Mouse (Mus musculus): Measurements from ENCODE around the gene Dtx1. TPM values are rescaled to one million over a fixed set of nuclear protein-coding genes. Genes with fewer than 3 reads are reported as not detected.

Dtx1 gene
- polyA plus RNA-seq, 1 experiment from 2014 or later, result 5.2 TPM

GRCm38 (mm10) chr5:120702969-120703368 lies 8.8 kb downstream of the Dtx1 start:
- H3K27ac ChIP-seq, result no peak overlapping the region
- no peak overlapping the region for H3K9ac ChIP-seq
- no peaks in the 10 kb centered on the region for H3K36me3 ChIP-seq
- H3K4me3 ChIP-seq (replicated peaks), result no peak overlapping the region
- no peak for ATAC-seq (ENCODE audit: insufficient read depth, low FRiP score, low read depth)
- no peak overlapping the region for H3K4me2 ChIP-seq
- WGBS, result 74% methylated on average over 2 of the region's 2 CpGs
- 0 out of 2 replicates have a peak, but pooled peaks cover 1% of the 10 kb centered on the region for H3K27me3 ChIP-seq (replicated peaks)
- H3K4me1 ChIP-seq, result peaks cover 4% of the 10 kb centered on the region; the same call in 1 of the 2 replicates
- no peaks in the 10 kb centered on the region for H3K9me3 ChIP-seq

- no peak overlapping the region for H3K27ac ChIP-seq
- no peak for ATAC-seq (ENCODE audit: insufficient read depth, low FRiP score, low read depth)
- H3K27me3 ChIP-seq (replicated peaks), result 0 out of 2 replicates have a peak, but pooled peaks cover 5% of the 10 kb centered on the region
- peaks cover 4% of the 10 kb centered on the region; the same call in 1 of the 2 replicates for H3K4me1 ChIP-seq
- WGBS, result 81% methylated on average over 4 of the region's 4 CpGs
- H3K9ac ChIP-seq, result no peak overlapping the region
- H3K4me3 ChIP-seq (replicated peaks), result no peak overlapping the region
- no peak overlapping the region for H3K4me2 ChIP-seq
- H3K36me3 ChIP-seq, result no peaks in the 10 kb centered on the region
- H3K9me3 ChIP-seq, result no peaks in the 10 kb centered on the region
These were observed 9.3 kb downstream of the Dtx1 start for GRCm38 (mm10) chr5:120702421-120702820.

GRCm38 (mm10) chr5:120700996-120701790 lies 10.5 kb downstream of the Dtx1 start:
- no peak overlapping the region for H3K4me2 ChIP-seq
- WGBS, result 67% methylated on average over 11 of the region's 11 CpGs
- H3K27me3 ChIP-seq (replicated peaks), result peaks cover 15% of the 10 kb centered on the region
- no peaks in the 10 kb centered on the region for H3K4me1 ChIP-seq
- H3K9ac ChIP-seq, result no peak overlapping the region
- H3K36me3 ChIP-seq, result no peaks in the 10 kb centered on the region
- no peaks in the 10 kb centered on the region for H3K9me3 ChIP-seq
- no peak overlapping the region for H3K27ac ChIP-seq
- no peak for ATAC-seq (ENCODE audit: insufficient read depth, low FRiP score, low read depth)
- no peak overlapping the region for H3K4me3 ChIP-seq (replicated peaks)

GRCm38 (mm10) chr5:120698801-120699391 lies 12.8 kb downstream of the Dtx1 start:
- Histone ChIP-seq H3K9me3 (no peaks in the 10 kb centered on the region), H3K36me3 (no peaks in the 10 kb centered on the region), H3K27me3 (replicated peaks) (peaks cover 38% of the 10 kb centered on the region), H3K27ac (no peak overlapping the region), H3K4me2 (no peak overlapping the region), H3K4me3 (replicated peaks) (no peak overlapping the region), H3K9ac (no peak overlapping the region), H3K4me1 (no peaks in the 10 kb centered on the region)
- WGBS, result 55% methylated on average over 16 of the region's 16 CpGs
- ATAC-seq (ENCODE audit: insufficient read depth, low FRiP score, low read depth), result 0 out of 2 replicates have a peak, but pooled peaks have one; percentile 29

- Histone ChIP-seq H3K4me3 (replicated peaks) (no peak overlapping the region), H3K4me2 (no peak overlapping the region), H3K9ac (no peak overlapping the region), H3K9me3 (no peaks in the 10 kb centered on the region), H3K27ac (no peak overlapping the region), H3K4me1 (no peaks in the 10 kb centered on the region), H3K36me3 (no peaks in the 10 kb centered on the region), H3K27me3 (replicated peaks) (peaks cover 45% of the 10 kb centered on the region)
- ATAC-seq (ENCODE audit: insufficient read depth, low FRiP score, low read depth), result no peak
- whole genome bisulfite sequencing, result 42% methylated on average over 3 of the region's 3 CpGs
These were observed 13.5 kb downstream of the Dtx1 start for GRCm38 (mm10) chr5:120698181-120698580.

GRCm38 (mm10) chr5:120696865-120697264 lies 14.9 kb downstream of the Dtx1 start:
- H3K27me3 ChIP-seq (replicated peaks), result peaks cover 51% of the 10 kb centered on the region
- ATAC-seq (ENCODE audit: insufficient read depth, low FRiP score, low read depth), result no peak

GRCm38 (mm10) chr5:120696057-120696743 lies 15.5 kb downstream of the Dtx1 start:
- no peaks in the 10 kb centered on the region for H3K4me1 ChIP-seq
- no peak overlapping the region for H3K4me3 ChIP-seq (replicated peaks)
- peaks cover 51% of the 10 kb centered on the region for H3K27me3 ChIP-seq (replicated peaks)
- WGBS, result 69% methylated on average over 16 of the region's 16 CpGs
- H3K9ac ChIP-seq, result no peak overlapping the region
- no peak overlapping the region for H3K27ac ChIP-seq
- no peak for ATAC-seq (ENCODE audit: insufficient read depth, low FRiP score, low read depth)
- no peaks in the 10 kb centered on the region for H3K36me3 ChIP-seq
- H3K9me3 ChIP-seq, result no peaks in the 10 kb centered on the region
- no peak overlapping the region for H3K4me2 ChIP-seq

More at GRCm38 (mm10) chr5:120696865-120697264, 14.9 kb downstream of the Dtx1 start:
- no peak overlapping the region for H3K27ac ChIP-seq
- H3K4me2 ChIP-seq, result no peak overlapping the region
- H3K9me3 ChIP-seq, result no peaks in the 10 kb centered on the region
- H3K4me3 ChIP-seq (replicated peaks), result no peak overlapping the region
- 51% methylated on average over 4 of the region's 4 CpGs for WGBS
- no peaks in the 10 kb centered on the region for H3K36me3 ChIP-seq
- H3K4me1 ChIP-seq, result no peaks in the 10 kb centered on the region
- H3K9ac ChIP-seq, result no peak overlapping the region

- peaks cover 51% of the 10 kb centered on the region for H3K27me3 ChIP-seq (replicated peaks)
- peak overlapping the region; percentile 15; the same call in 1 of the 2 replicates for H3K4me3 ChIP-seq (replicated peaks)
These were observed 17.0 kb downstream of the Dtx1 start for GRCm38 (mm10) chr5:120694695-120695074.

GRCm38 (mm10) chr5:120693931-120694694 lies 17.6 kb downstream of the Dtx1 start:
- peaks cover 51% of the 10 kb centered on the region for H3K27me3 ChIP-seq (replicated peaks)
- H3K4me2 ChIP-seq, result peak overlapping the region; percentile 16; the same call in 1 of the 2 replicates
- 27% methylated on average over 38 of the region's 38 CpGs for WGBS
- no peaks in the 10 kb centered on the region for H3K36me3 ChIP-seq
- no peak overlapping the region for H3K27ac ChIP-seq
- no peaks in the 10 kb centered on the region for H3K9me3 ChIP-seq
- peak overlapping the region; percentile 15; the same call in 1 of the 2 replicates for H3K4me3 ChIP-seq (replicated peaks)
- no peak overlapping the region for H3K9ac ChIP-seq
- H3K4me1 ChIP-seq, result no peaks in the 10 kb centered on the region
- ATAC-seq (ENCODE audit: insufficient read depth, low FRiP score, low read depth), result no peak

More at GRCm38 (mm10) chr5:120694695-120695074, 17.0 kb downstream of the Dtx1 start:
- no peaks in the 10 kb centered on the region for H3K4me1 ChIP-seq
- no peak for ATAC-seq (ENCODE audit: insufficient read depth, low FRiP score, low read depth)
- peak overlapping the region; percentile 16; the same call in 1 of the 2 replicates for H3K4me2 ChIP-seq
- 22% methylated on average over 41 of the region's 41 CpGs for WGBS
- H3K36me3 ChIP-seq, result no peaks in the 10 kb centered on the region
- no peaks in the 10 kb centered on the region for H3K9me3 ChIP-seq
- H3K9ac ChIP-seq, result no peak overlapping the region
- H3K27ac ChIP-seq, result no peak overlapping the region

- Histone ChIP-seq H3K27ac (no peak overlapping the region), H3K9ac (no peak overlapping the region), H3K9me3 (no peaks in the 10 kb centered on the region), H3K27me3 (replicated peaks) (peaks cover 44% of the 10 kb centered on the region), H3K4me3 (replicated peaks) (no peak overlapping the region), H3K4me1 (no peaks in the 10 kb centered on the region), H3K36me3 (no peaks in the 10 kb centered on the region), H3K4me2 (no peak overlapping the region)
- ATAC-seq (ENCODE audit: insufficient read depth, low FRiP score, low read depth), result no peak
- 73% methylated on average over 19 of the region's 19 CpGs for WGBS
These were observed 19.7 kb downstream of the Dtx1 start for GRCm38 (mm10) chr5:120692034-120692433.

- Histone ChIP-seq H3K27me3 (replicated peaks) (peaks cover 28% of the 10 kb centered on the region), H3K4me1 (no peaks in the 10 kb centered on the region), H3K27ac (no peak overlapping the region), H3K9me3 (no peaks in the 10 kb centered on the region), H3K4me2 (no peak overlapping the region), H3K36me3 (no peaks in the 10 kb centered on the region), H3K4me3 (replicated peaks) (no peak overlapping the region), H3K9ac (no peak overlapping the region)
- 48% methylated on average over 4 of the region's 4 CpGs for WGBS
- ATAC-seq (ENCODE audit: insufficient read depth, low FRiP score, low read depth), result no peak
These were observed 21.3 kb downstream of the Dtx1 start for GRCm38 (mm10) chr5:120690417-120690816.

Data from stomach, embryonic 15.5 days (tissue).